Mouse (Mus musculus) kidney, embryonic 14.5 days (tissue): ENCODE results near the gene Satb2. TPM values are rescaled to one million over a fixed set of nuclear protein-coding genes. Genes with fewer than 3 reads are reported as not detected.

Source experiments
- ATAC-seq: fragments of 200-750 bp; cut with Nextera tagmentation; 2 replicates; pipeline ENCODE4 v1.8.0; 2017; ENCODE audit warnings: moderate number of reproducible peaks, mild to moderate bottlenecking, moderate TSS enrichment, moderate library complexity; ENCODE audit not compliant: low FRiP score, low TSS enrichment
- H3K27ac ChIP-seq: fragments of 300-500 bp; sonication (generic); 2 replicates; pipeline ENCODE4 v1.5.1; 2014; ENCODE audit warnings: low read depth, mild to moderate bottlenecking, low read length, moderate library complexity, mixed read lengths
- H3K27me3 ChIP-seq: fragments of 300-500 bp; sonication (generic); 2 replicates; pipeline ENCODE4 v1.6.1; 2014; ENCODE audit warnings: mild to moderate bottlenecking, low read length; ENCODE audit not compliant: control insufficient read depth, insufficient read depth
- H3K36me3 ChIP-seq: fragments of 300-500 bp; sonication (generic); 2 replicates; pipeline ENCODE4 v1.6.1; 2014; ENCODE audit warnings: low read length, mixed read lengths; ENCODE audit not compliant: control insufficient read depth, insufficient read depth
- H3K4me1 ChIP-seq: fragments of 300-500 bp; sonication (generic); 2 replicates; pipeline ENCODE4 v1.6.1; 2014; ENCODE audit warnings: low read length, mixed read lengths; ENCODE audit not compliant: control insufficient read depth, insufficient read depth
- H3K4me2 ChIP-seq: fragments of 300-500 bp; sonication (generic); replicated peaks from 2 replicates; pipeline ENCODE4 v1.6.1; 2014; ENCODE audit warnings: low read depth, mild to moderate bottlenecking, low read length
- H3K4me3 ChIP-seq: fragments of 300-500 bp; sonication (generic); 2 replicates; pipeline ENCODE4 v1.5.1; 2014; ENCODE audit warnings: mild to moderate bottlenecking, low read length
- H3K9ac ChIP-seq: fragments of 300-500 bp; sonication (generic); 2 replicates; pipeline ENCODE4 v1.6.1; 2014; ENCODE audit warnings: low read depth, mild to moderate bottlenecking, low read length, moderate library complexity
- H3K9me3 ChIP-seq: fragments of 300-500 bp; sonication (generic); 2 replicates; pipeline ENCODE4 v1.6.1; 2016; ENCODE audit warnings: low read length; ENCODE audit not compliant: control insufficient read depth
- WGBS: fragments of 180-500 bp; shearing (Covaris S2); extraction: QIAGEN DNeasy Blood & Tissue Kit; methylation state at CpG from one replicate; pipeline ENCODE4 v1.1.7; 2014; 5-methylcytosine and 5-hydroxymethylcytosine counted together
- polyA plus RNA-seq: library from polyadenylated mRNA; unstranded; fragments of >200 nt; fragmentation: Nextera tagmentation; extraction: Ambion mirVana; gene quantifications from 2 replicates; pipeline ENCODE4 v1.2.1, GENCODE M21; 2014

Satb2 gene
- polyA plus RNA-seq, 1 experiment from 2014 or later = 2.0 TPM

DNA sequence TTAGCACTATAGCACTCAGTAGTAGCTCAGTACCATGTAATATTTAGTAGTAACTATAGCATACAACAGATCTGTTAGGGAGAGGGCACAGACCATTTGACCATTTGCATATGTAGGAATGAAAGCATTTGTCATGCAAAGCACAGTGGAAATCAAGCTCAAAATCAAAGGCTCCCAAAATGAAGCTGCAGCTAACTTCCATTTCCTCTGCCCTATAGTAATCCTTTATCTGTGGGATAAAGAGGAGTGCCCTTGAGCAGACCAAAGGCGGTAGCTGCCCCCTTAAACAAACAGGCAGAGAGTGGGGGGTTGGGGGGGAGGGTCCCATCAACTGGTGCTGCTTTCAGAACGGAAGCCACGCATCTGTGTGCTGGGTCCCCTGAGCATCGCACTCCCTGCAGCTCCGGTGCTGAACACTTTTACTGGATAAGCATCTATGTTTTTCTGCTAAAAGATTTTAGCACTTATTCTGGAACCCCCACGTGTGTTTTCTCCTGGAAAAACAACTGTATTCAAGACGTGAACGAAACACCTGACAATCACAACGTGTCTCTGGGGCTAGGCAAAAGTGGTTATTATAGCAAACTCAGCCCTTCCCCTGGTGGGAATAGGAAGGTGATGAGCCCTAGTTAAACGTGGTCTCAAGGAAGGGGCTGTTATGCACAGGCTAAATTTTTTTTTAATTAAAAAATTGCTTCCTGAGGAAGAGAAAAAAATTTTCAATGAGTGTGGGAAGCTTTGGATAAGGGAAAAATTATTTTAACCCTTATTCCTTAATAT lies 133.7 kb downstream of the Satb2 start:
- Histone ChIP-seq H3K27me3 (no peaks in the 10 kb centered on the region), H3K36me3 (no peaks in the 10 kb centered on the region), H3K4me1 (no peaks in the 10 kb centered on the region), H3K9me3 (no peaks in the 10 kb centered on the region), H3K4me2 (no peak overlapping the region), H3K9ac (no peak overlapping the region), H3K27ac (no peak overlapping the region), H3K4me3 (no peak overlapping the region)
- no peak for ATAC-seq
- WGBS = 16% methylated on average over 10 of the region's 10 CpGs

- no peak overlapping the region for H3K4me3 ChIP-seq
- H3K9me3 ChIP-seq = no peaks in the 10 kb centered on the region
- H3K27ac ChIP-seq = no peak overlapping the region
- no peaks in the 10 kb centered on the region for H3K36me3 ChIP-seq
- H3K9ac ChIP-seq = no peak overlapping the region
- no peaks in the 10 kb centered on the region for H3K27me3 ChIP-seq
- no peak for ATAC-seq
- H3K4me2 ChIP-seq = no peak overlapping the region
- no peaks in the 10 kb centered on the region for H3K4me1 ChIP-seq
- WGBS = 25% methylated on average over 1 of the region's 1 CpGs
Measured at GRCm38 (mm10) chr1:56838901-56839300, 139.5 kb downstream of the Satb2 start.

GRCm38 (mm10) chr1:56833984-56834900 lies 144.2 kb downstream of the Satb2 start:
- Histone ChIP-seq H3K27me3 (no peaks in the 10 kb centered on the region), H3K9me3 (no peaks in the 10 kb centered on the region), H3K27ac (no peak overlapping the region), H3K4me1 (no peaks in the 10 kb centered on the region), H3K9ac (no peak overlapping the region), H3K4me3 (no peak overlapping the region), H3K36me3 (no peaks in the 10 kb centered on the region), H3K4me2 (no peak overlapping the region)
- WGBS = 82% methylated on average over 6 of the region's 6 CpGs
- ATAC-seq = no peak

DNA sequence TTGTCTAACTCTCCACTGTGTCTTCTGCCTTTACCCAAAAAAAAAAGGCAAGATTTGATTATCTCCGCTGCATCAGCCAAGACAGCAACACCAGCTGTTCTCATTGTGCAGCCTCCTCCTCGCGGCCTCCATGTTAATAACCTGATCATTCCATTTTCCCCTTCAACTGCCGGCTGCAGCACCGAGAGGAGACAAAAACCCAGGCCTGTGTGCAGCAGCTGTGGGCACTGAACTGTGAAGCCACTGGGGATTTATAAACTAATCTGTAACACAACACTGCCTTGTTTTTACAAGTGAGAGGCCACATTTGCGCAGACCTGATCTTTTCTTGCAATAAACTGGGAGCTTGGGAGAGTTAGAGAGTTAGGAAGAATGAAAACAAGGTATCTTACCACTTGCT lies 145.1 kb downstream of the Satb2 start:
- Histone ChIP-seq H3K4me3 (no peak overlapping the region), H3K9me3 (no peaks in the 10 kb centered on the region), H3K27ac (no peak overlapping the region), H3K4me2 (no peak overlapping the region), H3K36me3 (no peaks in the 10 kb centered on the region), H3K4me1 (no peaks in the 10 kb centered on the region), H3K27me3 (no peaks in the 10 kb centered on the region), H3K9ac (no peak overlapping the region)
- 15% methylated on average over 6 of the region's 6 CpGs for WGBS
- peak; percentile 68 for ATAC-seq

DNA sequence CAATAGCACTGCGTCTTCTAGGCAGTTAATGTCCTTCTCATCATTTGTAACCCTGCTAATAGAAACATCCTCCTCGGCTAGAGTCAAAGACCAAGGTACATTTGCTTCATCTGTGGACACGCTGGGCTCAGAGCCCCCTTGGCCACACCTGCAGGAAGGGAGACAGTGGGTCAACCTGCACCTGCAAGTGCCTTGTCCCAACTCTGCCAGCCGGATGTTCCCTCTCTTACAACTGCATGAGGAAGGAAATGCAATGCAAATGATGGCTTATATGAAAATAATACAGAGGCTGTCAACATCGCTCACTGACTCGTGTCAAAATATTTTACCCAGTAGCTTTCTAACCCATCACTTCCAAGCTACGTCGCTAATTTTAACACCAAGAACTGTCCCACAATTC lies 145.7 kb downstream of the Satb2 start:
- Histone ChIP-seq H3K27ac (no peak overlapping the region), H3K4me1 (no peaks in the 10 kb centered on the region), H3K4me3 (no peak overlapping the region), H3K9ac (no peak overlapping the region), H3K36me3 (no peaks in the 10 kb centered on the region), H3K9me3 (no peaks in the 10 kb centered on the region), H3K27me3 (no peaks in the 10 kb centered on the region), H3K4me2 (no peak overlapping the region)
- WGBS = 71% methylated on average over 8 of the region's 8 CpGs
- ATAC-seq = no peak

DNA sequence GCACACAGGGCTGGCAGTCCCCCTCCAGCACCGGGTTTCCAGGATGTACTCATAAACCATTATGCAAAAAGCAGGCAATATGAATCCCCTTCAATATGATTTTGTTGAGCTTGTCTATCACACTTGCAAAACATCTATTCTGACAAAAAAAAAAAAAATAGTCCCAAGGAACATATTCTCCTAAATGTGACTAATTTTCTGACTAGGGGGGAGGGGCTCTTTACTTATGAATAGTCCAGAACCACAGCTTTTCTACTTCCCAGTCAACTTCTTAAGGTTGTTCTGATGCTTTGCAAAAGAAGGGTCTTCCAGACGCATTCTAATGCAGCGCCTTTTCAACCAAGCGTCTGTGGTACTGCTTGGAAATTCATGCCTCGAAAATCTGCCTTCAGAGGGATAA lies 155.7 kb downstream of the Satb2 start:
- no peak overlapping the region for H3K9ac ChIP-seq
- no peak for ATAC-seq
- no peak overlapping the region for H3K27ac ChIP-seq
- H3K4me3 ChIP-seq = no peak overlapping the region
- H3K9me3 ChIP-seq = no peaks in the 10 kb centered on the region
- no peaks in the 10 kb centered on the region for H3K27me3 ChIP-seq
- H3K4me2 ChIP-seq = no peak overlapping the region
- WGBS = 92% methylated on average over 5 of the region's 5 CpGs
- H3K36me3 ChIP-seq = no peaks in the 10 kb centered on the region
- no peaks in the 10 kb centered on the region for H3K4me1 ChIP-seq

DNA sequence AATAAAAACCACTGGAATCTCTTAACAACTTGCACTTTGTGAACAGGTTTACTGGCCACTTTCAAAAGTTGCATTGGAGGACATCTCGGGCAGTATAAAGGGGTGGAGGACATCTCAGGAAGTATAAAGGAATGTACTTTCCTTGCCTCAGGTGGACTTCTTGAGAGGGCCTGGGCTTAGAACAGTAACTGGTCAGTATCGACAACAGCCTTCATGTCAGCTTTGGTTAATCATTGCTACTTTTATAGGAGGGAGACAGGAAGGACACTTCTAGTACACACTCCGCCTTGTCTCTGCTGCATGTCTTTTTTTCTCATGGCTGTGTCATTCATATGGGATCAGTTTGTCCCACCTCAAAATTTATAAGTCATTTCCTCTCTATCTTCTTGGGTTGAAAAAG lies 156.4 kb downstream of the Satb2 start:
- Histone ChIP-seq H3K4me3 (no peak overlapping the region), H3K9me3 (no peaks in the 10 kb centered on the region), H3K27me3 (no peaks in the 10 kb centered on the region), H3K4me2 (no peak overlapping the region), H3K27ac (no peak overlapping the region), H3K36me3 (no peaks in the 10 kb centered on the region), H3K4me1 (no peaks in the 10 kb centered on the region), H3K9ac (no peak overlapping the region)
- 82% methylated on average over 3 of the region's 3 CpGs for WGBS
- ATAC-seq = no peak

DNA sequence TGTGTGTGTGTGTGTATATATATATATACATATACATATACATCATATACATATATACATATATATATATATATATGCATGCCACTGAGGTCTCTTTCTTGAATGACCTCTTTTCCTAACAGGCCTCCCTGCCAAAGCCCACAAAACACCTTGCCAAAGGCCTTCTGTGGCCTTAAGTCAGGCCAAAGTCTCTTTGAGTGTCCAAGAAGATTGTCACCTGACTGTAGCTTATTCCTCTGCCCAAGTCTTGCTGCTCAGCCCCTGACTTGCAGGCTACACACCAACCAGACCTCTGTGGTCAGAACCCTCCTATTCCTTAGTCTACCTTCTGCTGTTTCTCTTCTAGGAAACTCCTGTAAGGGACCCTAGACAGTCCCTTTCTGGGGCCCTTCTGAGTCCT lies 164.9 kb downstream of the Satb2 start:
- Histone ChIP-seq H3K27me3 (no peaks in the 10 kb centered on the region), H3K27ac (no peak overlapping the region), H3K9me3 (no peaks in the 10 kb centered on the region), H3K4me2 (no peak overlapping the region), H3K4me3 (no peak overlapping the region), H3K9ac (no peak overlapping the region), H3K36me3 (no peaks in the 10 kb centered on the region), H3K4me1 (no peaks in the 10 kb centered on the region)
- ATAC-seq = no peak

DNA sequence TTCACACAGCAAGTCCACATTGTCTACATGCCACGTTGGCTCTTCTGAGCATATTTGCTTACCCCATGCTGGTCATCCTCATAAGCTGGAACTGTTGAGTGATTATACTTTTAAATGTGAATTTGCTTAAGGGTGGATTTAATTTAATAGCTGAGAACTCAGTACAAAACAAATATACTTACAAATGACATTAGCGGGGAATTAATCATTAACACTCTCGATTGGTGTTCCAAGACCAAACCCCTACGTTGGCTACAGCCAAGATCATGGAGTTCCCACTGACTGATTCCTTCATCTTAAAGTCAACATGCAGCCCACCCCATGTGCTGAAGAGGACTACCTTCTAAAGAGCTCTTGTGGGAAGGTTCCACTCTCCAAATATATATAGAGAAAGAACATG lies 165.5 kb downstream of the Satb2 start:
- H3K4me1 ChIP-seq = no peaks in the 10 kb centered on the region
- no peak overlapping the region for H3K4me2 ChIP-seq
- no peaks in the 10 kb centered on the region for H3K27me3 ChIP-seq
- no peak overlapping the region for H3K27ac ChIP-seq
- H3K9ac ChIP-seq = no peak overlapping the region
- H3K9me3 ChIP-seq = no peaks in the 10 kb centered on the region
- no peak overlapping the region for H3K4me3 ChIP-seq
- H3K36me3 ChIP-seq = no peaks in the 10 kb centered on the region
- ATAC-seq = no peak
- 84% methylated on average over 4 of the region's 4 CpGs for WGBS
